Mouse (Mus musculus): Measurements from ENCODE around the gene Mtfr1l.

- no peak for TF ChIP-seq CTCF (IDR thresholded peaks at IDR 0.05; ENCODE audit: extremely low read depth, insufficient read depth, insufficient read length, insufficient replicate concordance)
- no peak for TF ChIP-seq POLR2A (IDR thresholded peaks at IDR 0.05; ENCODE audit: low read depth, low read length)
Observed at GRCm38 (mm10) chr4:134581365-134581764, 46.2 kb upstream of the Mtfr1l start.
